Comparison of ENCODE assay signal across 8 mouse cellular contexts in the genomic region with DNA sequence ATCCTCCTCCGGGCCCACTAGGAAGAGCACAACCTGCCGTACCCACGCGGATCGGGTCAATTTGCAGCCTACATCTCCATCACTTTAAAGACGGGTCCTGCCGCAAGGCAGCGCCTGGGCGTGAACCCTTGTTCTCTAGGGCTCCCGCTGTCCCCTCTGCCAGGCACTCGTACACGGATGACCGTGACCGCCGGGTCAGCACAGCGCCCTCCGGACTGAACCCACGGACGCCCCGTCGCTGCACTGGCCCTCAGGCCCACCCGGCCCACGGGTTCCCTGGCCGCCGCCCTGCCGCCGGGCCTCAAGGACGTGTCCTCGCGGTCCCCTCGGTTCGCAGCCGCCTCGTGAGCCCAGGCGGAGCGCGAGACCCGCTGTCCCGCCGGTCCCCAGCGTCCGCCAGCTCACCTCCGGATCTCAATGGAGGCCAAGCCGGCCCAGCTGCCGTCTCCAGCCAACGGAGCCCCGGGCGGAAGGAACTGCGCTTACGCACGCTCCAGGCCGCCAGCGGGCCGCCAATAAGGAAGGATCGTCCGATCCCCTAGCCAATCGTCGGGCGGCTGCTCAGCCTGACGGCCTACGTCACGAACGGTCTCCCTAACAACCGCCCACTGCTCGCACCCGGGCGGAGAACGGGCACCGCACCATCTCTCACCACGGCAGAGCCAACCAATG. TPM values are rescaled to one million over a fixed set of nuclear protein-coding genes. Genes with fewer than 3 reads are reported as not detected.
DNase-seq lines count a peak whose midpoint lies in the region; ATAC-seq and TF ChIP-seq lines count a peak whose summit lies in the region.

Gene Hmgcr (minus strand): TSS at position 531 of the 672 bp plus-strand sequence.

- no peak for TF ChIP-seq EP300 in MEL (IDR thresholded peaks at IDR 0.05; ENCODE audit: low read depth in 1 of 2, low read length in 2 of 2)

- TF ChIP-seq RAD21 in MEL (IDR thresholded peaks at IDR 0.05; ENCODE audit: low read depth, low read length): no peak

- peak; percentile 98 for DNase-seq in MEL (ENCODE audit: low read depth, low spot score)
- DNase-seq in cerebellum, adult 2 months: peak; percentile 98 to 99
- peak; percentile 99 for DNase-seq in forebrain, postnatal 0 days
- DNase-seq in heart, postnatal 4 days: peak; percentile 97
- peak; percentile 99 for DNase-seq in layer of hippocampus, adult 8-10 months (ENCODE audit: low spot score in 2 of 2)
- DNase-seq in ovary, adult 18-20 months (ENCODE audit: low spot score): peak; percentile 98
- DNase-seq in thymus, postnatal 0 days (ENCODE audit: low spot score): peak; percentile 98

- ATAC-seq in forebrain, postnatal 0 days: peak; percentile 100
- peak; percentile 100 for ATAC-seq in lung, embryonic 15.5 days (ENCODE audit: borderline replicate concordance, extremely low read depth, low FRiP score, low TSS enrichment)

- H3K4me2 ChIP-seq in forebrain, postnatal 0 days (ENCODE audit: low read depth): peak within 1 kb of the TSS; percentile 65
- peak within 1 kb of the TSS; percentile 68 for H3K4me2 ChIP-seq in lung, embryonic 15.5 days

- TF ChIP-seq POLR2A in MEL (IDR thresholded peaks at IDR 0.05; ENCODE audit: control insufficient read depth in 1 of 2, insufficient read depth in 1 of 2, low read depth in 1 of 2, low read length in 2 of 2, poor library complexity in 1 of 2): peak; percentile 73 to 76; a peak in 3 of 4 replicates
- peak; percentile 72 for TF ChIP-seq POLR2A in cerebellum, adult 2 months (IDR thresholded peaks at IDR 0.05; ENCODE audit: borderline replicate concordance, insufficient read depth, low read length)

- peak within 1 kb of the TSS; percentile 65 to 87 for H3K4me3 ChIP-seq in MEL (ENCODE audit: control insufficient read depth in 1 of 2, insufficient read depth in 1 of 2, low read depth in 2 of 2, low read length in 2 of 2)
- H3K4me3 ChIP-seq in cerebellum, adult 2 months (replicated peaks; ENCODE audit: insufficient read depth, low read depth, low read length): peak within 1 kb of the TSS; percentile 82
- peak within 1 kb of the TSS; percentile 90 for H3K4me3 ChIP-seq in forebrain, postnatal 0 days (ENCODE audit: low read depth, low read length)
- peak within 1 kb of the TSS; percentile 85 for H3K4me3 ChIP-seq in lung, embryonic 15.5 days

- peak within 1 kb of the TSS; percentile 80 for H3K9ac ChIP-seq in MEL (ENCODE audit: control insufficient read depth, low read depth, low read length, poor library complexity, severe bottlenecking)
- H3K9ac ChIP-seq in forebrain, postnatal 0 days: peak within 1 kb of the TSS; percentile 93
- H3K9ac ChIP-seq in lung, embryonic 15.5 days: peak within 1 kb of the TSS; percentile 77

- H3K27ac ChIP-seq in MEL (ENCODE audit: control insufficient read depth, low read depth, low read length): peak within 1 kb of the TSS; percentile 98
- H3K27ac ChIP-seq in cerebellum, adult 2 months (ENCODE audit: insufficient read depth, low read length): peak within 1 kb of the TSS; percentile 83
- peak within 1 kb of the TSS; percentile 93 for H3K27ac ChIP-seq in forebrain, postnatal 0 days (ENCODE audit: low read depth, low read length)
- H3K27ac ChIP-seq in lung, embryonic 15.5 days: peak within 1 kb of the TSS; percentile 88

- no peaks in the 10 kb centered on the region for H3K9me3 ChIP-seq in MEL (replicated peaks; ENCODE audit: insufficient read depth, low read length)
- no peaks in the 10 kb centered on the region for H3K9me3 ChIP-seq in forebrain, postnatal 0 days (ENCODE audit: low read length)
- H3K9me3 ChIP-seq in lung, embryonic 15.5 days: no peaks in the 10 kb centered on the region

- WGBS in cerebellum, adult 2 months: under 1% methylated on average over 70 of the region's 70 CpGs
- under 1% methylated on average over 70 of the region's 70 CpGs for WGBS in forebrain, postnatal 0 days
- WGBS in lung, embryonic 15.5 days: under 1% methylated on average over 69 of the region's 70 CpGs

- H3K4me1 ChIP-seq in MEL (ENCODE audit: control insufficient read depth in 1 of 2, insufficient read depth in 2 of 2, low read length in 2 of 2): peaks cover 5 to 9% of the 10 kb centered on the region in 2 experiments
- H3K4me1 ChIP-seq in cerebellum, adult 2 months (ENCODE audit: control insufficient read depth, insufficient read depth, low read length): peaks cover 2% of the 10 kb centered on the region; the same call in 1 of the 2 replicates
- peaks cover 26% of the 10 kb centered on the region for H3K4me1 ChIP-seq in forebrain, postnatal 0 days (ENCODE audit: insufficient read depth)
- H3K4me1 ChIP-seq in lung, embryonic 15.5 days: peaks cover 26% of the 10 kb centered on the region

- no peak for TF ChIP-seq CTCF in MEL (IDR thresholded peaks at IDR 0.05 in 2 of 3, conservative IDR thresholded peaks at IDR 0.05 in 1 of 3; ENCODE audit: control insufficient read depth in 1 of 3, insufficient read depth in 1 of 3, low read depth in 2 of 3, low read length in 3 of 3, poor library complexity in 1 of 3, severe bottlenecking in 1 of 3)
- TF ChIP-seq CTCF in cerebellum, adult 2 months (IDR thresholded peaks at IDR 0.05; ENCODE audit: borderline replicate concordance, insufficient read depth, low read depth, low read length): no peak
- TF ChIP-seq CTCF in forebrain, postnatal 0 days (IDR thresholded peaks at IDR 0.05; ENCODE audit: low read depth): peak; percentile 31

- peaks cover 31% of the 10 kb centered on the region for H3K79me2 ChIP-seq in MEL (ENCODE audit: control insufficient read depth, insufficient read depth, low read length, poor library complexity)

- H3K36me3 ChIP-seq in MEL (ENCODE audit: control insufficient read depth in 1 of 2, insufficient read depth in 2 of 2, low read length in 2 of 2): peaks cover 9 to 24% of the 10 kb centered on the region in 2 experiments
- peaks cover 7% of the 10 kb centered on the region for H3K36me3 ChIP-seq in forebrain, postnatal 0 days (ENCODE audit: insufficient read depth)
- H3K36me3 ChIP-seq in lung, embryonic 15.5 days: peaks cover 6% of the 10 kb centered on the region

- H3K27me3 ChIP-seq in MEL (ENCODE audit: control insufficient read depth in 1 of 2, insufficient read depth in 2 of 2, low read length in 2 of 2): no peaks in the 10 kb centered on the region
- no peaks in the 10 kb centered on the region for H3K27me3 ChIP-seq in cerebellum, adult 2 months (ENCODE audit: control insufficient read depth, insufficient read depth, low read length)
- H3K27me3 ChIP-seq in forebrain, postnatal 0 days (ENCODE audit: insufficient read depth, low read length): no peaks in the 10 kb centered on the region
- H3K27me3 ChIP-seq in lung, embryonic 15.5 days: no peaks in the 10 kb centered on the region

TF ChIP-seq in MEL, 35 proteins besides CTCF, POLR2A, EP300 and RAD21:
- TF ChIP-seq CHD1 (IDR thresholded peaks at IDR 0.05; ENCODE audit: low read depth, low read length): no peak
- TF ChIP-seq ZMIZ1 (IDR thresholded peaks at IDR 0.05; ENCODE audit: low read depth, low read length): peak; percentile 77
- TF ChIP-seq ELF1 (IDR thresholded peaks at IDR 0.05; ENCODE audit: low read depth, low read length): peak; percentile 80
- no peak for TF ChIP-seq GABPA (IDR thresholded peaks at IDR 0.05; ENCODE audit: low read depth, low read length)
- TF ChIP-seq USF2 (IDR thresholded peaks at IDR 0.05; ENCODE audit: borderline replicate concordance in 1 of 2, insufficient read depth in 1 of 2, low read depth in 1 of 2, low read length in 2 of 2): no peak
- TF ChIP-seq BHLHE40 (IDR thresholded peaks at IDR 0.05; ENCODE audit: borderline replicate concordance, low read depth, low read length): no peak
- TF ChIP-seq KAT2A (conservative IDR thresholded peaks at IDR 0.05; ENCODE audit: low read depth, low read length): no peak; the same call in 1 of the 2 replicates
- TF ChIP-seq MAFK (IDR thresholded peaks at IDR 0.05; ENCODE audit: borderline replicate concordance, low read depth, low read length): no peak
- TF ChIP-seq HCFC1 (IDR thresholded peaks at IDR 0.05; ENCODE audit: low read depth, low read length): peak; percentile 82
- TF ChIP-seq NELFE (IDR thresholded peaks at IDR 0.05; ENCODE audit: low read depth, low read length): peak; percentile 76
- TF ChIP-seq RCOR1 (IDR thresholded peaks at IDR 0.05; ENCODE audit: low read depth, low read length): no peak
- TF ChIP-seq POLR2AphosphoS2 (IDR thresholded peaks at IDR 0.05; ENCODE audit: low read length): peak; percentile 38; the same call in 1 of the 2 replicates
- no peak for TF ChIP-seq GATA1 (IDR thresholded peaks at IDR 0.05; ENCODE audit: low read depth, low read length)
- no peak for TF ChIP-seq POLR2AphosphoS5 (IDR thresholded peaks at IDR 0.05; ENCODE audit: borderline replicate concordance, low read depth, low read length)
- no peak for TF ChIP-seq ZC3H11A (IDR thresholded peaks at IDR 0.05; ENCODE audit: low read depth, low read length)
- peak; percentile 13; the same call in 1 of the 2 replicates for TF ChIP-seq TBP (IDR thresholded peaks at IDR 0.05; ENCODE audit: low read depth, low read length)
- TF ChIP-seq ZKSCAN1 (IDR thresholded peaks at IDR 0.05; ENCODE audit: low read depth, low read length): no peak
- 0 out of 2 replicates have a peak, but pooled peaks have one; percentile 11 for TF ChIP-seq MYB (IDR thresholded peaks at IDR 0.05; ENCODE audit: low read depth, low read length)
- 0 out of 2 replicates have a peak, but pooled peaks have one; percentile 39 for TF ChIP-seq TCF12 (IDR thresholded peaks at IDR 0.05; ENCODE audit: low read depth, low read length)
- TF ChIP-seq SIN3A (IDR thresholded peaks at IDR 0.05; ENCODE audit: low read length): peak; percentile 78; the same call in 1 of the 2 replicates
- TF ChIP-seq CHD2 (IDR thresholded peaks at IDR 0.05; ENCODE audit: low read length): no peak
- TF ChIP-seq NRF1 (IDR thresholded peaks at IDR 0.05; ENCODE audit: insufficient read depth, low read depth, low read length, poor library complexity, severe bottlenecking): peak; percentile 67
- no peak for TF ChIP-seq TAL1 (IDR thresholded peaks at IDR 0.05; ENCODE audit: low read length)

RNA-seq across cellular contexts. Expression of gene Hmgcr, which starts in this region (rescaled TPM):
- total RNA-seq in MEL (2012; rRNA removed): 52.5 and 54.1 TPM in 2 replicates
- 10 to 100 TPM in 1 of 2 experiments, not detected in 1; 69.8 TPM for polyA plus RNA-seq in MEL (2012; ENCODE audit: insufficient read depth in 1 of 2, insufficient read length in 2 of 2, low read depth in 1 of 2, low replicate concordance in 2 of 2, missing spikeins in 1 of 2)
- 39.9 and 42.0 TPM in 2 replicates for polyA plus RNA-seq in cerebellum, adult 2 months (2012; rRNA removed)
- total RNA-seq in forebrain, postnatal 0 days (2014; rRNA removed): 230 and 249 TPM in 2 replicates
- polyA plus RNA-seq in forebrain, postnatal 0 days (2015; fragmentation: Nextera tagmentation; extraction: Ambion mirVana): 142 and 175 TPM in 2 replicates
- total RNA-seq in heart, postnatal 4 days (2021): 10 to 100 TPM; 42.8 to 44.1 TPM
- total RNA-seq in layer of hippocampus, adult 8-10 months (2022): 100 to 1,000 TPM; 120 to 159 (median 138) TPM
- 46.2 and 50.0 TPM in 2 replicates for polyA plus RNA-seq in lung, embryonic 15.5 days (2015; fragmentation: Nextera tagmentation; extraction: Ambion mirVana)
- polyA plus RNA-seq in thymus, postnatal 0 days (2015; fragmentation: Nextera tagmentation; extraction: Ambion mirVana): 61.6 and 62.3 TPM in 2 replicates

Comparison
In these comparisons a context has a peak if more than half of its experiments do, and no peak if none do; other contexts are left out.
1. Peak in every context shown above with its lines: DNase-seq, ATAC-seq, H3K4me3 ChIP-seq and H3K27ac ChIP-seq.